In genomic region chr8:83607661-83608397, GRCm38 (mm10) we compare ENCODE assay signal across 8 mouse cellular contexts. TPM values are rescaled to one million over a fixed set of nuclear protein-coding genes. Genes with fewer than 3 reads are reported as not detected.
DNase-seq lines count a peak whose midpoint lies in the region; ATAC-seq and TF ChIP-seq lines count a peak whose summit lies in the region.

Tecr (minus strand) TSS chr8:83607971.
Dnajb1 (plus strand) TSS chr8:83608193.

- peak within 1 kb of the TSS; percentile 98 for H3K27ac ChIP-seq in gastrocnemius, adult 2 months
- peak within 1 kb of the TSS; percentile 98 for H3K27ac ChIP-seq in hindbrain, postnatal 0 days
- H3K27ac ChIP-seq in left cerebral cortex, adult 2 months: peak within 1 kb of the TSS; percentile 98

- peak within 1 kb of the TSS; percentile 80 for H3K4me2 ChIP-seq in hindbrain, postnatal 0 days (ENCODE audit: low read depth, low read length)

- WGBS in hindbrain, postnatal 0 days: under 1% methylated on average over 69 of the region's 69 CpGs

- no peaks in the 10 kb centered on the region for H3K9me3 ChIP-seq in hindbrain, postnatal 0 days (ENCODE audit: low read length)

- H3K9ac ChIP-seq in hindbrain, postnatal 0 days (replicated peaks; ENCODE audit: low read length): peak within 1 kb of the TSS; percentile 86

- ATAC-seq in common myeloid progenitor, adult 5-6 weeks (replicated peaks; ENCODE audit: low read depth, poor library complexity, severe bottlenecking): peak; percentile 80
- ATAC-seq in hindbrain, postnatal 0 days: peak; percentile 98
- ATAC-seq in megakaryocyte, adult 5-6 weeks (ENCODE audit: poor library complexity, severe bottlenecking): peak; percentile 83

- peak within 1 kb of the TSS; percentile 92 for H3K4me3 ChIP-seq in gastrocnemius, adult 2 months
- peak within 1 kb of the TSS; percentile 82 for H3K4me3 ChIP-seq in hindbrain, postnatal 0 days (ENCODE audit: low read length)
- peak within 1 kb of the TSS; percentile 82 for H3K4me3 ChIP-seq in left cerebral cortex, adult 2 months

- H3K4me1 ChIP-seq in hindbrain, postnatal 0 days (ENCODE audit: insufficient read depth, low read length): peaks cover 16% of the 10 kb centered on the region

- TF ChIP-seq CTCF in gastrocnemius, adult 2 months (IDR thresholded peaks at IDR 0.05): no peak
- TF ChIP-seq CTCF in hindbrain, postnatal 0 days (IDR thresholded peaks at IDR 0.05; ENCODE audit: low read depth): no peak
- TF ChIP-seq CTCF in left cerebral cortex, adult 2 months (IDR thresholded peaks at IDR 0.05): no peak

- H3K36me3 ChIP-seq in hindbrain, postnatal 0 days (ENCODE audit: insufficient read depth, low read length): peaks cover 30% of the 10 kb centered on the region

- intact Hi-C loops in gastrocnemius, adult 2 months (cut with DNase I): loop anchor here (5.0 kb wide), 1 partner anchor 41 kb away; the partner anchor contains the start of gene Ndufb7
- intact Hi-C loops in left cerebral cortex, adult 2 months (cut with DNase I): loop anchor here (2.0 to 5.0 kb wide), 2 partner anchors 45 to 289 kb away; partner anchors contain the start of gene Gipc1

- H3K27me3 ChIP-seq in hindbrain, postnatal 0 days (ENCODE audit: insufficient read depth, low read length): no peaks in the 10 kb centered on the region

- peak; percentile 100 for DNase-seq in ZHBTc4 (ENCODE audit: low read depth, low spot score)
- peak; percentile 100 for DNase-seq in gastrocnemius, adult 2 months
- DNase-seq in hindbrain, postnatal 0 days (ENCODE audit: low spot score): peak; percentile 100
- peak; percentile 99 to 100 for DNase-seq in left cerebral cortex, adult 2 months (ENCODE audit: extremely low spot score in 1 of 2, low spot score in 2 of 2)
- DNase-seq in right cerebral cortex, adult 2 months (ENCODE audit: low spot score in 2 of 2): peak; percentile 99
- peak; percentile 100 for DNase-seq in urinary bladder, postnatal 14 days (ENCODE audit: low spot score)

RNA-seq across cellular contexts. Expression of gene Tecr, which starts in this region (rescaled TPM):
- 260 and 286 TPM in 2 replicates for total RNA-seq in common myeloid progenitor, adult 5-6 weeks (2017)
- total RNA-seq in gastrocnemius, adult 2 months (2021): 100 to 1,000 TPM; 416 to 566 TPM
- total RNA-seq in hindbrain, postnatal 0 days (2014; rRNA removed): 1,283 and 1,409 TPM in 2 replicates
- 1,550 and 1,625 TPM in 2 replicates for polyA plus RNA-seq in hindbrain, postnatal 0 days (2015; fragmentation: Nextera tagmentation; extraction: Ambion mirVana)
- total RNA-seq in left cerebral cortex, adult 2 months (2021): 100 to 1,000 TPM; 572 to 605 TPM
- total RNA-seq in megakaryocyte, adult 5-6 weeks (2015): 282 and 314 TPM in 2 replicates
- 248 and 255 TPM in 2 replicates for total RNA-seq in megakaryocyte, adult 5-6 weeks (2017)

RNA-seq across cellular contexts. Expression of gene Dnajb1, which starts in this region (rescaled TPM):
- 60.2 and 72.6 TPM in 2 replicates for total RNA-seq in common myeloid progenitor, adult 5-6 weeks (2017)
- 10 to 100 TPM in 1 of 2 experiments, 1 to 10 TPM in 1; 3.6 to 11.8 TPM for total RNA-seq in gastrocnemius, adult 2 months (2021)
- 35.3 and 42.7 TPM in 2 replicates for total RNA-seq in hindbrain, postnatal 0 days (2014; rRNA removed)
- 60.1 and 65.0 TPM in 2 replicates for polyA plus RNA-seq in hindbrain, postnatal 0 days (2015; fragmentation: Nextera tagmentation; extraction: Ambion mirVana)
- 10 to 100 TPM; 50.1 to 71.0 TPM for total RNA-seq in left cerebral cortex, adult 2 months (2021)
- total RNA-seq in megakaryocyte, adult 5-6 weeks (2015): 40.0 and 40.7 TPM in 2 replicates
- 26.4 and 34.4 TPM in 2 replicates for total RNA-seq in megakaryocyte, adult 5-6 weeks (2017)

Comparison
In these comparisons a context has a peak if more than half of its experiments do, and no peak if none do; other contexts are left out.
1. Peak in every context shown above with its lines: DNase-seq, ATAC-seq, H3K4me3 ChIP-seq and H3K27ac ChIP-seq.